Mouse (Mus musculus) right cerebral cortex, postnatal 36 days (tissue): ENCODE measurements around the gene Prdm15.

Experiments used
- DNase-seq, 2 experiments: peaks; one replicate each; pipeline ENCODE4 v3.0.0; 2022; ENCODE audit warnings: low spot score in 2 of 2, mixed read lengths in 1 of 2

Prdm15 gene

DNA sequence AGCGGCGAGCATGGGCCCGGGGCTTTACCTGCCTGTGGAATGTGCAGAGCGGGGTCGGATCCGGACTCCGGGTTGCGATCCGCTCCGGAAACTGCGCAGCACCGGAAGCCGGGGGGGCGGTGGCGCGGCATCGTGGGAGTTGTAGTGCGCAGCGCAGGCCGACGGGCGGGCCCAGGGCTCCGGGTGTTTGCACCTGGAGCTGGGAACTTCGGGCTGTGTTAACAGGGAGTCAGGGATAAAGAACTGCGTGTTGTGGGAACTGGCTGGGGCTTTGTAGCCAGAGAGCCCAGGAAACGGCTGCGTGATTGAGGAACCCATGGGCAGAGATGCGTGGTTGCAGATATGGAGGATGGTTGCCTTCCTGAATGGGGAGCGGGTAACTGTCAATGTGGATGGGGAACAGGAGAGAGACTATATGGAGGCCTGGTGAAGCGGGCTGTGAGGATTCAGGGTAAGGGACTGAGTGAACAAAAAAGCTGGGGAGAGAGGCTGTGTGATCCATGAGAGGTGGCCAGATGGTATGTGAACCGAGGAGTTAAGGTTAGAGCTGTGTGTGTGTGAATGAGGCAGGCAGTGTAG lies at the start of gene Prdm15:
TSS of gene Prdm15 (minus strand) at position 110 of the 579 bp plus-strand sequence.
- DNase-seq = peak; percentile 78 to 88

DNA sequence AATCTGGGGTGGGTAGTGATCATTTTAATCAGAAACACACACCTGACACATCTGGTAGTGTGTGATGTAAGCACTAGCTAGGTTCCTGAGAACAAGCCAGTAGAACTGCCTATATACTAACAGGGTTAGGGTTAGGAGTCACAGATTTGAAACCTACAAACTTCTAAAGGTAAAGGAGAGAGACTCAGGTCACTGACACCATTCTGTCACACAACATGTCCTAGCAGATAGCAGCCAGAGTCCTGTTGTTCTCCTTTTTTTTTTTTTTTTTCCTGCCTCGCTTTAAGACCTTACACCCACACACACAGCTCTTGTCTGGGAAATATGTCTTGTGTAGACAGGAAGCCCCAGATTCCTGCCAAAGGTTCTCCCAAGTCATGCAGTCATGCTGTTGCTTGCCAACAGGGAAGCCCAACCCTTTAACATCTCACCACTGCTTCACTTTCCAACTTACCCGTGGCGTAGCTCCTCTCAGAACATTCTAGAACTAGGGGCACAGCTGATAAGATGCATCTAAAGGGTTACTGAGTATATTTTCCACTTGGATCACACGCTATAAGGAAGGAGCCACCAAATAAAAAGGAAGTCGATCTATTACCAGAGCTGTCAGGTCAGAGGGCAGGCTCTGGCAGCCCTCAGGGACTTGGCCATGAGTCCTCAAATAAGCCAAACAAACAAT lies 45.8 kb upstream of the Prdm15 start:
- DNase-seq = no peak

DNA sequence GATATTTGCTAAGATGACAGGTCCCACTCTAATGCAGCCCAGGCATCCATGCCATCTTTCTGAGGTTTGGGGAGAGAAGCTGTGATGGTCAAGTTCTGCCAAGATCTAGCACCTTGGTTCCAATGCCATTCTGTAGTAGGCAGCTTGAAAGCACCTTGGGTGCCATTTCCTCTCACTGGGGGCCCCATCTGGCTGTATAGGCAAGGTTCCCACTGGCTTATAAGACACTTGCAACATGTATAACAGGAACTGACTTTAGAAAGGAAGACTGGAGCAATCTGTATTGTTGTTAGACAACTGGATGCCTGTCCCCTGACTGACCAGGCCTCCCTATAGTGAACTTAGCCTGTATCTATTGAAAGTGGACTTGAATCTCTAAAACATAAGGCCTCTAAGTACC lies 36.1 kb upstream of the Prdm15 start:
- no peak for DNase-seq

DNA sequence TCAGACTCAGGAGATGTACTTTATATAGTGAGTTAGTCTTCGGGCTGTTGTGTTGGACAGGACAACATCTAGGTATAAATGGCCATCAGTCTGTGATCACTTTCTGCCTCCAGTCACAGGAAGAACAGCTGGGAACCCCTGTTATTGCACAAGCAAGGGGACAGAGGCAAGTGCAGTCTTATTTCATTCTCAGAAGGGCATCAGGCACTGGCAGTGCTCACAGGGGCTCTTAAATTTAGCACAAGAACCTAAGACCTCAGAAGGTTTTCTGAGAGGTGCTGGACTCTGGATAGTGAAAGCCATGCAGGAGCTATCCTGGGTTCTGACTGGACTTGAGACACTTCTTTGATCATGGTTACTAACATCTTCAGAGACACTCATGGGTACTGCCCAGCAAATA lies 32.0 kb upstream of the Prdm15 start:
- no peak for DNase-seq

DNA sequence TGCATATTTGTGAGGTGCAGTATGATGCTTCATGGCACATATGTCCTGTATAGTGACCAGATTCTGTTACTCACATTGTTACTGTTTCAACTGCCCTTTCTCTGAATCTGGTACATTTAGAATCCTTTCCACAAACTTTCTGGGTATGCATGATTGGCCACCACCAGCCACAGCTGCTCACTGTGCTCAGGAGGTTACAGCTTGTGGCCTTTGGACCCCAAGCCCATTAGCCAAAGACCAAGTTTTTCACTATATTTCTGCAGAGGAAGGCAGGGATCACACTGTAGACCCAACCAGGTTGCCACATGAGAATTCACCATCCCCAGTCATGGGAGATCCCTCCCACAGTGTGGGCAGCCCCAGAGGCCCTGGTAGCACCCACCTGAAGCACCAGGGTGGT lies 31.2 kb upstream of the Prdm15 start:
- no peak for DNase-seq

DNA sequence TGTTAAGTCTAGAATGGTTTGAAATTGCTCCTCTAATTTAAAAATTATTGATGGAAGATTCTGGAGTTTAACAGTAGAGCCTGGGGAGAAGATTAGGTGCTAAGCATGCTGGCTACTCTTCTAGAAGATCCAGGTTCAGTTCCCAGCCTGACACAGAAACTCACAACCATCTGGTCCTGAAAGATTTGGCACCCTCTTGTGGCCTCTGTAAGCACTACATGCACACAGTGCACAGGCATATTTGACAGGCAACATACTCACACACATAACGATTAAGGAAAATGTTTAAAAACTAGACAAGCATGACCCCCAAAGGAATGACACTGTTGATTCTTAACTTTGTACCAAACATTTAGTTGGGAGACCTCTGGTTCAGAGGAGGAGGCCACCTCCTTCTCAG lies 27.5 kb upstream of the Prdm15 start:
- no peak for DNase-seq

DNA sequence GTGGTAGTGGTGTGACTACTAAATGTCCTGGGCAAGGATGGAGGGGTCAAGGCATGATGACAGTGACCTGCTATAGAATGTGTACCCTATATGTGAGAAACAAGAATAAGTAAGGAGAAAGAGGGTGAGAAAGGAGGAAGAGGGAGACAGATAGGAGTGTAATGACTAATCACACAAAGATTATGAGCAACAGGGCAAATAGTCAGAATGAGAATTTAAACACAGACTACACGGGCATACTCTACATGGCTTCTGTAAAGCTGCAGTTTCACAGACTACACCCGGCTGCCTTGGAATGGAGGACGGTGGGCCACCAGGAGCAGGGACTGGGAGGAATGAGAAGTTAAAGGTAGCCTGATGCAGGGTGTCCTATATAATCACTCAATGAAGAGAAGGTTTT lies 25.9 kb upstream of the Prdm15 start:
- no peak for DNase-seq

DNA sequence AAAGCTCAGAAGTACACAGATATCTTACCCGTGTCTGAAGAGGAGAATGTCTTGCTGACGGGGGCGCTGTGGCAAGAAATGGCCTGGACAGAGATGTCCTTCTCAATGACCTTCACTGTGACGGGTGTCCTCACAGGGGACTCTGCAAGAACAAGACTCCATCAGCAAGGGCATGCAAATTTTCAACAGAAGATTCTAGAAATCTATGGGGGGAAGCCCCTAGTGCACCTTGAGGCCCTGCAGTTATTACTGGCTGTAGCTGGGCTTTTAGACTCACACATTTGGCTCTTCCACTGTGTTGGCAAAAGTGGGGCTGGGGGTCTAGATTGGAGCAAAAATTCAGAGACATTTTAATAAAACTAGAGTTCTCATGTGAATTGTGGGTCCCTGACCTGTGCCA lies 23.5 kb upstream of the Prdm15 start:
- DNase-seq = no peak

DNA sequence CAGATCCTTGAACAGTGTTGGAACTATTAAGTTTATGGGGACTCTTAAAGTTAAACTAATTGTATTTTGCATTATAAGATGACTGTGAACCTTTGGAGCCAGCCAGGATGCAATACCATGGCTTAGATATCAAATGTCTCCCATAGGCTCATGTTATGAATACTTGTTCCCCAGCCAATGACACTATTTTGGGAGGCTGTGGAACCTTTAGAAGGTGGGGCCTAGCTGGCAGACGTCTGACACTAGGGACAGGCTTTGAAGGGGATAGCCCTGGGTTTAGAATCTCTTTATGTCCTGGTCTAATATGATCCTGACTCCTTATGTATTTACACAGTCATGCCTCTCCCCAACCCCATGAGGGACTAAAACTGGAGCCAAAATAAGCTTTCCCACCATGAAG lies 22.7 kb upstream of the Prdm15 start:
- DNase-seq = no peak

DNA sequence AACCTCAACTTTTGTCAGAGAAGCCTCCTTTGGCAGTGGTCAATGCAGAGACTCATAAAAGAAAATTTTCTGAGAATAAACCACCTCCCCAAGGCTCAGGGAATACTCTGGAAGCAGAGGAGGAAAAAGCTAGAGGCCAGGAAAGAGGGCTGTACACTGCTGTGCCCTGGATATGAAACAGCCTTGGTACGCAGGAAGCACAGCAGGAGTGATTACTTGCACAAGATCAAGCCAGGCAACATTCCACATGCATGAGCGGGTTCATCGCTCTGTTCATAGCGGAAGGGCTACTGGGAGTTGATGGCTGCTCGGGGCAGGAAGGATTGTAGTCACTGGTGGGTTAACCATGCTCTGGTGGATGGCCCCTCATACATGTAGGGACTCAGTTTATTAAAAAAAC lies 21.0 kb upstream of the Prdm15 start:
- no peak for DNase-seq

DNA sequence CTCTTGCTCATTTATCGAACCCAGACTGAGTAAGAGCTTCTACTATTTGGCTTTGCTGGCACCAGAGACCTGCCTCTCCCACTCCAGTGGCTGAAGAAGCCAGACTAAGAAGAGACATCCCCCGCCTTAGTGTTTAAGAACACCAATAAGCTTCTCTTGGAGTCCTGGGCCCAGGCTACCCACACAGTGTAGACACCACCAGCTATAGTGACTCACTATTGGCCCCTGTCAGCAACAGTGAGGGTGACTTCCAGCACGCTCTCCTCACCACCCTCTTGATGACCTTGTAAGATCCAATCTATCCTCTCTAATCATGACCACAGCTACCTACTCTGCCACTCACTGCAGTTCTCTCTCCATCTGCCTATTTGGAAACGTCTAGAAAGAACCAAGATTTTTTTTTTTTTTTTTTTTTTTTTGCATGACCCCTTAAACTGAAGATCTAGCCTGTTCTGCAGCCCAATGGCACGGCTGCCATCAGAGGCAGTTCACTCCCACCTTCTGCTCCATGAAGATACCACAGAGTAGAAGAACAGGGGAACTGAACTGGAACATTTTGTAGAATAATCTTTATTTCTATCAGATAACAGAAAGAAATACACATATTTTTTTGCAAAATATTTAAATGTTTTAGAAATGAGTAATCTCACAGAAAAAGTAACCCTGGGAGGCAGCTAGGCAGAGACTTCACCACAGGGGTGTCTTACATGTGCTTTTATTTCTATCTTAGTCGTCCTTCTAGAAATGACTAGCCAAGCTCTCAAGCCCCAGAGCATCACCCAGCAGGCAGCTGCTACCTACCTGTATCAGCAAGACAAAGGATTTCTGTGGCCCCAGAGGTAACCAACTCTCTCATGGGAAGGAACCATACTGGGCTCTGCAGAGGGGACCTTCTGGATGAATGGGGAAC lies 17.8 kb upstream of the Prdm15 start:
- no peak for DNase-seq

DNA sequence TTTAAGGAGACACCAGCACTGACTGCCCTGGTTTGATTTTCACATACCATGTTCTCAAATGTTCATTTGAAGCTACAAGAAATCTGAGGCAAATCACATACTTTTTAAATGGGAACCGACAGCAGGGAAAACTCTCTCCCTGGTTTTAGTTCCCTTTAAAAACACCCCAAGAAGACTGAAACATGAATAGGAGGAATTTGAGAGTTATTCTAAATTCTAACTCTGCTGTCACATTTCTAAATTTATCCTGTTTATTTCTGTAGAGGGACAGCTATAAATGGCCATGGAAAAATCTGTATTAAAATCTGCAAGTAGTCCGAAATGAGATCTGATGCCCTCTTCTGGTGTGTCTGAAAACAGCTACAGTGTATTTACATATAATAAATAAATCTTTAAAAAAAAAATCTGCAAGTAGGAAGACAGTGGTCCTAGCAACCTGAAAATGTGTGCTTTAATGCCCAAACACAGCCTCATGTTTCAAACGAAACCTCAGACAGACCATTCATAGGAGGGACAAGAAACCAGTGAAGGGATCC lies 12.3 kb upstream of the Prdm15 start:
- DNase-seq = no peak

DNA sequence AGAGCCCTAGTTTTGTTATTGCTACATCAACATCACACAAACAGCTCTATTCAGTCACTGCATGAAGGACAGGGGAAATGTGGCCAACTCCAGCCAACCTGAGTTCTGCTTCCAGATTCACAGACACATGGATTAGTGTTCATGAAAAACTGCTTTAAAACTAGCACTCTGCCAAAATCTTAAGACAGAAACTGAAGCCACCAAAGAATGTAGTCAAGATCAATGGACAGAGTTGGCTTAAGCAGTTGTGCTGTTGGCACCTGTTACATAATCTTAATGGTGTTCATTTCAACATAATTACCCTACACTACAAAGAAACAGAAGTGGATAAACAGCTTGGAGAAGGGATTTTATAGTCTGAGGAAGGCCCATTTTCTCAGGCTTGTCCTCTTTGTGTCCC lies 4.4 kb upstream of the Prdm15 start:
- no peak for DNase-seq

DNA sequence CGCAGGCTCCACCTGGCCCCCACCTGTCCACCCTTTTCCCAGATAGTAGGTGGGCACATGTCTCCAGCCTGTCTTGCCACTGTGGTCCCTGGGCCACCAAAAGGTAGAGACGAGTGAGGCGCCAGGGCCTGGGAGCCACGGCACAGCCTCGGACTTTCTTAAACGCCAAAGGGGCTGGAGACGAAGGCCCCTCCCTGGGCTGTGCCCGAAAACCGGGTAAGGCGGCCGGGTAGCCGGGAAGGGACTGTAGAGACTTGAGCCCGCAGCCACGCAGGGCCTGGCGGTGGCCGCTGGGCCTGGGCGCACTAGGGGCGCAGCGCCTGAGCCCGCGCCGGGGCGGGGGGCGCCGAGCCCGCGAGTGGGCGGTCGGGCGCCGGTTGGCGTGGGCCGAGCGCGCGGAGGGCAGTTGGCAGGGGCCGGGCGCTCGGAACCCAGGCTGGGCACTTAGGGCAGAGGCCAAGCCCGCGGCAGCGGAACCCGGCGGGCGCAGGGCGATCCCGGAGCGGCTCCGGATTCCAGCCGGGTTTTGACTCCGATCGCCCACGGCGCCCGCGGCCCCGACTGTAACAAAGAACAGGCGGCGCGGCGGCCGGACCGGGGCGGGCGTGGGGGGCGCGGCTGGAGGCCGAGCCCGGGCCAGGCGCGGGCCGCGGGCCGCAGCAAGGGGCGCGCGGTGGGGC lies 449 bp downstream of the Prdm15 start:
- peak; percentile 76 to 77 for DNase-seq

DNA sequence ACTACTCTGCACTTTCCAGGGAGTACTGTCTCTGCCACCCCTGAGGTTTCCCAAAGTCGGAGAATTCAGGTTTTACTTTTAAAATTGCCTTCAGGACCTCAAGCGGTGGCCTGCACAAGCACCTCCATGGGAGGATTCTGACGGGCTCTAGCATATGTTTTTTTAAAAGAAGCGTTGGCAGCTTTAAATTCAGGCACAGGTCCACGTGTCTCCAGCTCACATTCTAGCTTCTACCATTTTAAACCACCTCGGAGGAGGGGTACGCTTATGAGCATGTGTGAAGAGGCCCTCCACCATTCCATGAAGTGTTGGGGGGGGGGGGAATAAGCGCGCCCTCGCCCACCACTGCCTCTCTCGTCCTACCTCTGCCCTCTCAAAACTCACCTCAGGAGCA lies 986 bp downstream of the Prdm15 start:
- peak; percentile 58 to 63 for DNase-seq

DNA sequence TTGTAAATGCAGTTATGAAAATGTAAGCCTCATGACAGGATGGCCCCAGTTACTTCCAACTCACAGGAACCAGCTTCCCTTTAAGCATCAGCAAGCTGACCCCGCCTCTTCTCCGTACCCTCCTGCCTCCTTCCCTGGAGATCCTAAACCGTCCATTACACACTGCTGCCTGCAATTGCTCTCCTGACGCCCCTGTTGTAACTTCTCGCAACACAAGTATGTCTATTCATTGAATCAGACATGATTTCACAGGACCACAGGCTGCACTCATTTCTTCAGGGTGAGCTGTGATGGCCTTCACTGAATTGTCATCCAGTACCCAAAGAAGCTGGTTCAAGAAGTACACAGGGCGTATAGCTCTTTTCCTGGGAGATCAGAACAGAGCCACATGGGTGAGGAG lies 2.8 kb downstream of the Prdm15 start:
- DNase-seq = no peak

DNA sequence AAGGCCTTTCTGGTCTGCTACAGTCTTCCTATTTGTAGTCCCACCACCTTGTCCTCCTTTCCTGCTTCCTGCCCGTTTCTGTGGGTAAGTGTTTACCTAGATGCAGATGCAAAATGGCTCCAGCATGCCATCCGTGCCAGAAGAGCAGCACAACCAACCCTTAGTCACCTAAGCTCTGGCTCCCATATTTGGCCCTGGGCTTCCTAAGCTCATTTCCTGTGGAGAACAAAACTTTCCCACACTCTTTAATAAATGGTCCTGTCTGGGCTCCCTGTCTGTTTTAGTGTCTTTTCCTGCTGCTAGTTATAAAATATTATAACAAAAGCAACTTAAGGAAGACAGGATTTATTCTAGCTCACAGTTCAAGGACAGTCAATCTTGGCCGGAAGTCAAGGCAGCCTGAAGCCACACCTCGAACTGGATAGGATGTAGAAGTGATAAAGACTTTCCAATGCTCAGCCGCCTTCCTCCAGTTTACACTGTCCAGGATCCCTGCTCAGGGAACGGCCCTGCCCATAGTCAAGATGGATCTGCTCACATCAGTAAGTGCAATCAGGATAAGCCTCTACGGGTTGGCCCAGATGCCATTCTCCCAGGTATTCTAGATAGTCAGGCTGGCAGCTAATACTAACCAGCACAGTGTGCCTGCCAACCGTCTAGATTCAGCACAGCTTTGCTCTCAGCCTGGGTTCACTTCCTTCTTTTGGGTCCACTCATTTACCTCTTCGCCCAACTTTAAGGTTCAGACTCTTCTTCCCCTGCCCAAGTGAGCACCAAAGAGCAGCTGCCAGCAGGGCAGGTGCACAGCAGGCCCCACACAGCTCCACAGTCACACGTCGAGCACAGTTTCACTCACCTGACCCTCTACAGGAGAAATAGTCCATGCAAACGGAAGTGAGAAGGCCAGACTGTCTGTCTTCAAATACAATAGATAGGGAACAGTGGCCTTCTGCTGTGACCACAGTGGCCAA lies 6.4 kb downstream of the Prdm15 start:
- no peak for DNase-seq

DNA sequence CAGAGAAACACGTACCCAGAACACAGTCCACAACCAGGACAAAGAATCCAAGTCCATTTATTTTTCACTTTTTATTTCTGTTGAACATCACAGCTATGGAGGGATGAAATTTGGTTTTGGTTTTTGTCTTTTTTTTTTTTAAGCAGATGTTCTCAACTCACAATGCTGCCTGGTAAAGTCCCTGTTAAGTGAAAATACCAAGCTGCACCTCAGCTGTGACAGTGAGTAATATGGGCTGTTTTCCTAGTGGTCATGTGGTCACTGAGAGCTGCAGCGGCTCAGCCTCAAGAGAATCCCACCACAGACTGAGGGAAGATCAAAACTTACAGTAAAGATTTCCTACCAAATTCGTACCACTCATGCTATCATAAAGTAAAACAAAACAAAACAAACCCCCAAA lies 19.5 kb downstream of the Prdm15 start:
- DNase-seq = no peak

DNA sequence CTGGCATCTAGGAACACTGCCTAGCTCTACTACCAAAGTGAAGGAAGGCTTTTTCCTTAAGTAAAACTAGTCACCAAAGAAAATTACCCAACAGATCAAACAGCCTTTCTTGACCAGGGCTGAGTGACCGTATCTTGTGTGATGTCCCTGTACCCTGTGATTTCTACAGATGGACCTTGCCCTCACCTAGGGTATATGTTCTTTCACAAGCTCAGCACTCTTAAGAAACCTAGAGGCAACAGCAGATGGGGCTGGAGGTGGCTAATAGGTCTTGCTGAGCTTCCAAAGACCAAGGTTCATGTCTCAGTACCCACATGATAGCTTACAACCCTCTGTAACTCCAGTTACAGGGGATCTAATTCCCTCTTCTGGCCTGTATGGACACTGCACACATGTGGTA lies 23.4 kb downstream of the Prdm15 start:
- DNase-seq = no peak

DNA sequence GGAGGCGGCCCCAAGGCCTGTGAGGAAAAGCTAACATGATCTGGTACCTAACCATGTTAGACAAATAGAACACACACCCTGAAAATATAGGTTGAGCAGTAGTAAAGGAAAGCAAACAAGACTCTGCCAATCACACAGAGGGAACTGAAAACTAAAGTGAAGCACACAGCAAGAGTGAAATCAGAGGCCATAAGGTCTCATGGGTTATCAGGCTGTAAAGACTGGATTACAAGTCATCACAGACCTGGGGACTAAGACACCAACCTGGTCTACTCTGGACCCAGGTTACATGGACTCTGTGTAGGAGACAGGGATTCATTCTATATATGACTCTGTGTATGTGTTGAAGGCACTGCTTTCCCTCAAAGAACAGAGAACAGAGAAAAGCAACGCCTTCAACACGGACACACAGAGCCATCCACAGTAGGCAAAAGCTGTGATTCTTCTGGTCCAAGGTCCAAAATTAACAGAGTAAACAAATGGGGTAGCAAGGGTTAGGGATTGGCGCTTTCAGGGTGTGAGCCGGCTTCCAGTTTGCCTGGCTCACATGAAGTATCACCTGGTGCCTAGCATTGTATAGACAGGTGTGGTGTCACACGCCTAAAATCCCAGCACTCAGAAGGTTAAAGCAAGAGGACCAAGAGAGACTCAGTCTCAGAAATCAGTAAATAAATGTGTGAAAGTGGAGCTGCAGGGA lies 28.2 kb downstream of the Prdm15 start:
- DNase-seq = no peak
